ENCODE assay signal across 8 mouse cellular contexts in genomic region chr7:100706143-100706841, GRCm38 (mm10). TPM values are rescaled to one million over a fixed set of nuclear protein-coding genes. Genes with fewer than 3 reads are reported as not detected.
DNase-seq lines count a peak whose midpoint lies in the region; ATAC-seq lines count a peak whose summit lies in the region.

TSS of gene Fam168a (plus strand) at chr7:100706635.

- peak within 1 kb of the TSS; percentile 89 for H3K4me2 ChIP-seq in heart, embryonic 13.5 days
- H3K4me2 ChIP-seq in liver, embryonic 12.5 days, result peak within 1 kb of the TSS; percentile 99
- H3K4me2 ChIP-seq in stomach, embryonic 15.5 days, result peak within 1 kb of the TSS; percentile 72

- WGBS in heart, embryonic 13.5 days, result under 1% methylated on average over 32 of the region's 37 CpGs
- under 1% methylated on average over 37 of the region's 37 CpGs for WGBS in liver, embryonic 12.5 days (ENCODE audit: insufficient replicate concordance)
- WGBS in stomach, embryonic 15.5 days, result under 1% methylated on average over 24 of the region's 37 CpGs

- peaks cover 7% of the 10 kb centered on the region; the same call in 1 of the 2 replicates for H3K4me1 ChIP-seq in brown adipose tissue, adult 24 weeks (ENCODE audit: control insufficient read depth, insufficient read depth, insufficient read length, low read length)
- peaks cover 17% of the 10 kb centered on the region for H3K4me1 ChIP-seq in heart, embryonic 13.5 days
- H3K4me1 ChIP-seq in liver, embryonic 12.5 days, result peaks cover 18% of the 10 kb centered on the region
- peaks cover 4% of the 10 kb centered on the region; the same call in 1 of the 2 replicates for H3K4me1 ChIP-seq in stomach, embryonic 15.5 days

- no peaks in the 10 kb centered on the region for H3K9me3 ChIP-seq in heart, embryonic 13.5 days
- H3K9me3 ChIP-seq in liver, embryonic 12.5 days (replicated peaks), result no peaks in the 10 kb centered on the region
- no peaks in the 10 kb centered on the region for H3K9me3 ChIP-seq in stomach, embryonic 15.5 days

- H3K36me3 ChIP-seq in heart, embryonic 13.5 days, result no peaks in the 10 kb centered on the region
- no peaks in the 10 kb centered on the region for H3K36me3 ChIP-seq in liver, embryonic 12.5 days
- no peaks in the 10 kb centered on the region for H3K36me3 ChIP-seq in stomach, embryonic 15.5 days

- ATAC-seq in heart, embryonic 13.5 days (ENCODE audit: extremely low read depth, insufficient number of reproducible peaks, low FRiP score, low TSS enrichment), result peak; percentile 99
- ATAC-seq in liver, embryonic 12.5 days, result peak; percentile 98
- ATAC-seq in stomach, embryonic 15.5 days (ENCODE audit: insufficient read depth, low FRiP score, low read depth), result peak; percentile 99

- peak within 1 kb of the TSS; percentile 90 for H3K4me3 ChIP-seq in brown adipose tissue, adult 24 weeks (ENCODE audit: insufficient read depth, low read depth, low read length)
- H3K4me3 ChIP-seq in heart, embryonic 13.5 days, result peak within 1 kb of the TSS; percentile 79
- peak within 1 kb of the TSS; percentile 93 for H3K4me3 ChIP-seq in liver, embryonic 12.5 days
- peak within 1 kb of the TSS; percentile 97 for H3K4me3 ChIP-seq in stomach, embryonic 15.5 days (replicated peaks)

- DNase-seq in CD4-positive, CD25-positive, alpha-beta regulatory T cell, adult 2 months (ENCODE audit: low read depth, low spot score), result peak; percentile 95
- DNase-seq in fat pad, adult 2 months (ENCODE audit: extremely low read depth, low read depth, low spot score), result peak; percentile 93
- peak; percentile 98 for DNase-seq in kidney, postnatal 10 days
- peak; percentile 78 to 85 for DNase-seq in natural killer cell, adult 2 months (ENCODE audit: low spot score in 2 of 2)

- peak within 1 kb of the TSS; percentile 96 for H3K9ac ChIP-seq in heart, embryonic 13.5 days
- peak within 1 kb of the TSS; percentile 95 for H3K9ac ChIP-seq in liver, embryonic 12.5 days
- H3K9ac ChIP-seq in stomach, embryonic 15.5 days, result peak within 1 kb of the TSS; percentile 93

- H3K27me3 ChIP-seq in heart, embryonic 13.5 days (replicated peaks), result no peaks in the 10 kb centered on the region
- H3K27me3 ChIP-seq in liver, embryonic 12.5 days (replicated peaks), result no peaks in the 10 kb centered on the region
- H3K27me3 ChIP-seq in stomach, embryonic 15.5 days (replicated peaks), result no peaks in the 10 kb centered on the region

- H3K27ac ChIP-seq in brown adipose tissue, adult 24 weeks (replicated peaks; ENCODE audit: low read depth, low read length), result peak within 1 kb of the TSS; percentile 89
- H3K27ac ChIP-seq in heart, embryonic 13.5 days (replicated peaks), result peak within 1 kb of the TSS; percentile 98
- H3K27ac ChIP-seq in liver, embryonic 12.5 days, result peak within 1 kb of the TSS; percentile 86
- peak within 1 kb of the TSS; percentile 93 for H3K27ac ChIP-seq in stomach, embryonic 15.5 days

RNA-seq across cellular contexts. Expression of gene Fam168a, which starts in this region (rescaled TPM):
- polyA plus RNA-seq in brown adipose tissue, adult 24 weeks (2012; ENCODE audit: insufficient read depth, insufficient read length, missing spikeins), result 11.6 and 27.2 TPM in 2 replicates
- 27.8 and 33.6 TPM in 2 replicates for polyA plus RNA-seq in heart, embryonic 13.5 days (2015; fragmentation: Nextera tagmentation; extraction: Ambion mirVana)
- polyA plus RNA-seq in liver, embryonic 12.5 days (2016; fragmentation: Nextera tagmentation; extraction: Ambion mirVana), result 7.1 and 8.9 TPM in 2 replicates
- polyA plus RNA-seq in stomach, embryonic 15.5 days (2015; fragmentation: Nextera tagmentation; extraction: Ambion mirVana), result 33.3 and 39.0 TPM in 2 replicates

Comparison
In these comparisons a context has a peak if more than half of its experiments do, and no peak if none do; other contexts are left out.
1. Peak in every context shown above with its lines: DNase-seq, ATAC-seq, H3K4me3 ChIP-seq and H3K27ac ChIP-seq.